In genomic region chr3:129445961-129446360, GRCm38 (mm10) we compare ENCODE assay signal across 19 mouse cellular contexts.
DNase-seq lines count a peak whose midpoint lies in the region; ATAC-seq and TF ChIP-seq lines count a peak whose summit lies in the region.
"Had no signal": no experiment of that assay in that cellular context is flagged by ENCODE, and none has a peak within 500 bp of the region (broad histone marks: within the 10 kb centered on the region; RNA-seq: fewer than 3 reads in every experiment).

No protein-coding gene starts in this region.

- TF ChIP-seq POLR2A in lung, adult 2 months (IDR thresholded peaks at IDR 0.05; ENCODE audit: borderline replicate concordance, extremely low read depth, low read depth, low read length), result no peak

- TF ChIP-seq CTCF in Patski (IDR thresholded peaks at IDR 0.05), result no peak
- no peak for TF ChIP-seq CTCF in lung, adult 2 months (IDR thresholded peaks at IDR 0.05; ENCODE audit: insufficient read depth, low read length)

- DNase-seq in gastrocnemius, postnatal 14 days, result peak; percentile 7
- no peak for DNase-seq in gastrocnemius, postnatal 25 days
- DNase-seq in 3134 (ENCODE audit: extremely low read depth, insufficient read length, low spot score) (peak; percentile 71), Patski (ENCODE audit: low read depth, low spot score) (peak; percentile 9)
- DNase-seq in skeletal muscle tissue, adult 2 months (ENCODE audit: low read depth, low spot score), result peak; percentile 30
- no peak for DNase-seq in lung, adult 2 months
- DNase-seq in B cell, adult 2 months, result no peak
- DNase-seq: adrenal gland, postnatal 14 days; cerebellum, adult 11-12 months; cerebellum, adult 9-10 months; cerebellum, postnatal 25 days; forebrain, postnatal 0 days; gastrocnemius, postnatal 10 days; heart, postnatal 14 days had no signal

- H3K27me3 ChIP-seq in Patski, result no peaks in the 10 kb centered on the region
- H3K27me3 ChIP-seq: embryonic facial prominence, embryonic 12.5 days; forebrain, embryonic 13.5 days; hindbrain, embryonic 13.5 days had no signal

- POLR2A ChIA-PET in Patski (lab: Charles Lee), result no interaction called here

- intact Hi-C loops in gastrocnemius, postnatal 14 days (cut with DNase I; ENCODE audit: low total_unique reads), result no loop called here

- in situ Hi-C loops in Patski (cut with MboI; ENCODE audit: low pct_unique_long_range_greater_than_20kb), result no loop called here

- CTCF ChIA-PET in Patski (lab: Charles Lee), result interaction anchor here (1.2 to 1.4 kb wide), 2 partner anchors 137 to 176 kb away, joined by 3 to 5 read pairs; no protein-coding TSS in a partner anchor

- no peak overlapping the region for H3K4me3 ChIP-seq in lung, adult 2 months (replicated peaks; ENCODE audit: extremely low read depth, low read depth, low read length)
- H3K4me3 ChIP-seq: embryonic facial prominence, embryonic 12.5 days; forebrain, embryonic 13.5 days; hindbrain, embryonic 13.5 days had no signal

- 57% methylated on average over 6 of the region's 6 CpGs for WGBS in lung, adult 2 months

- ATAC-seq in Patski, result no peak
- ATAC-seq: activated CD4-positive, CD25-positive, alpha-beta regulatory T cell, adult 4 months; forebrain, embryonic 13.5 days; forebrain, postnatal 0 days; hindbrain, postnatal 0 days had no signal

- no peaks in the 10 kb centered on the region for H3K4me1 ChIP-seq in lung, adult 2 months (ENCODE audit: control insufficient read depth, insufficient read depth, low read length)
- H3K4me1 ChIP-seq: embryonic facial prominence, embryonic 12.5 days; forebrain, embryonic 13.5 days; hindbrain, embryonic 13.5 days had no signal

Comparison
In these comparisons a context has a peak if more than half of its experiments do, and no peak if none do; other contexts are left out.
1. DNase-seq: peak in gastrocnemius, postnatal 14 days (single experiment), 3134 (single experiment), Patski (single experiment) and skeletal muscle tissue, adult 2 months (single experiment); none in gastrocnemius, postnatal 25 days (single experiment), lung, adult 2 months (single experiment) and B cell, adult 2 months (0 of 2).